ENCODE assay signal across 10 mouse cellular contexts in genomic region chr11:74652791-74653191, GRCm38 (mm10). TPM values are rescaled to one million over a fixed set of nuclear protein-coding genes. Genes with fewer than 3 reads are reported as not detected.
DNase-seq lines count a peak whose midpoint lies in the region; ATAC-seq and TF ChIP-seq lines count a peak whose summit lies in the region.
"Had no signal": no experiment of that assay in that cellular context is flagged by ENCODE, and none has a peak within 500 bp of the region (broad histone marks: within the 10 kb centered on the region; RNA-seq: fewer than 3 reads in every experiment).

No protein-coding gene starts in this region.

- no peak overlapping the region; the same call in 1 of the 2 replicates for H3K4me3 ChIP-seq in layer of hippocampus, adult 2 months
- H3K4me3 ChIP-seq in cerebellum, adult 2 months (replicated peaks; ENCODE audit: insufficient read depth, low read depth, low read length): peak overlapping the region; percentile 2
- peak overlapping the region; percentile 6 for H3K4me3 ChIP-seq in heart, postnatal 0 days (ENCODE audit: low read depth, low read length)
- no peak overlapping the region for H3K4me3 ChIP-seq in limb, embryonic 10.5 days
- H3K4me3 ChIP-seq in stomach, embryonic 16.5 days (replicated peaks; ENCODE audit: low read length): no peak overlapping the region
- H3K4me3 ChIP-seq: embryonic facial prominence, embryonic 12.5 days; limb, embryonic 12.5 days had no signal

- no peak for TF ChIP-seq EP300 in heart, postnatal 0 days (IDR thresholded peaks at IDR 0.05; ENCODE audit: low read depth)

- peaks cover 16% of the 10 kb centered on the region for H3K36me3 ChIP-seq in heart, postnatal 0 days (replicated peaks; ENCODE audit: control insufficient read depth, insufficient read depth, low read length)
- H3K36me3 ChIP-seq in limb, embryonic 10.5 days: peaks cover 27% of the 10 kb centered on the region
- H3K36me3 ChIP-seq in stomach, embryonic 16.5 days (ENCODE audit: control insufficient read depth, insufficient read depth, low read length): peaks cover 10% of the 10 kb centered on the region

- H3K27ac ChIP-seq in layer of hippocampus, adult 2 months: peak overlapping the region; percentile 77
- peak overlapping the region; percentile 68 for H3K27ac ChIP-seq in cerebellum, adult 2 months (ENCODE audit: insufficient read depth, low read length)
- peak overlapping the region; percentile 94 for H3K27ac ChIP-seq in heart, postnatal 0 days (ENCODE audit: low read depth)
- H3K27ac ChIP-seq in limb, embryonic 10.5 days: peak overlapping the region; percentile 43; the same call in 1 of the 2 replicates
- no peak overlapping the region for H3K27ac ChIP-seq in stomach, embryonic 16.5 days (ENCODE audit: low read length)
- H3K27ac ChIP-seq: limb, embryonic 12.5 days had no signal

- no peak for TF ChIP-seq CTCF in layer of hippocampus, adult 2 months (conservative IDR thresholded peaks at IDR 0.05)
- TF ChIP-seq CTCF in cerebellum, adult 2 months (IDR thresholded peaks at IDR 0.05; ENCODE audit: borderline replicate concordance, insufficient read depth, low read depth, low read length): no peak
- TF ChIP-seq CTCF in heart, postnatal 0 days (IDR thresholded peaks at IDR 0.05; ENCODE audit: low read depth): no peak

- DNase-seq in layer of hippocampus, adult 2 months (ENCODE audit: low spot score in 2 of 2): peak; percentile 22 to 38
- DNase-seq in layer of hippocampus, adult 9-11 months: no peak
- peak; percentile 56 to 67 for DNase-seq in cerebellum, adult 2 months
- no peak for DNase-seq in heart, postnatal 0 days (ENCODE audit: low spot score)
- DNase-seq in limb, embryonic 10.5 days (ENCODE audit: low spot score): no peak
- no peak for DNase-seq in embryo, embryonic 9.5 days (ENCODE audit: extremely low spot score)
- no peak for DNase-seq in B cell, adult 2 months

- peaks cover 23% of the 10 kb centered on the region for H3K4me1 ChIP-seq in cerebellum, adult 2 months (ENCODE audit: control insufficient read depth, insufficient read depth, low read length)
- H3K4me1 ChIP-seq in heart, postnatal 0 days (ENCODE audit: control insufficient read depth, insufficient read depth): peaks cover 40% of the 10 kb centered on the region
- peaks cover 52% of the 10 kb centered on the region for H3K4me1 ChIP-seq in limb, embryonic 10.5 days
- peaks cover 33% of the 10 kb centered on the region for H3K4me1 ChIP-seq in stomach, embryonic 16.5 days (ENCODE audit: control insufficient read depth, insufficient read depth, low read length)

- peak overlapping the region; percentile 42 for H3K9ac ChIP-seq in heart, postnatal 0 days (replicated peaks; ENCODE audit: low read depth, low read length)
- 0 out of 2 replicates have a peak overlapping the region, but pooled peaks have one; percentile 22 for H3K9ac ChIP-seq in stomach, embryonic 16.5 days (ENCODE audit: low read length)
- H3K9ac ChIP-seq: embryonic facial prominence, embryonic 12.5 days; limb, embryonic 12.5 days had no signal

- no peaks in the 10 kb centered on the region for H3K27me3 ChIP-seq in cerebellum, adult 2 months (ENCODE audit: control insufficient read depth, insufficient read depth, low read length)
- H3K27me3 ChIP-seq in heart, postnatal 0 days (ENCODE audit: control insufficient read depth, insufficient read depth, low read length): no peaks in the 10 kb centered on the region
- H3K27me3 ChIP-seq in limb, embryonic 10.5 days (ENCODE audit: low read depth, poor library complexity, severe bottlenecking): no peaks in the 10 kb centered on the region
- H3K27me3 ChIP-seq in stomach, embryonic 16.5 days (ENCODE audit: control insufficient read depth, insufficient read depth, low read length): no peaks in the 10 kb centered on the region
- H3K27me3 ChIP-seq: embryonic facial prominence, embryonic 12.5 days; limb, embryonic 12.5 days had no signal

- no peak for ATAC-seq in heart, postnatal 0 days (ENCODE audit: insufficient read depth, low read depth)
- ATAC-seq in stomach, embryonic 16.5 days (ENCODE audit: insufficient read depth, low FRiP score): no peak

- H3K9me3 ChIP-seq in heart, postnatal 0 days (replicated peaks; ENCODE audit: control insufficient read depth, low read length): no peaks in the 10 kb centered on the region
- H3K9me3 ChIP-seq in limb, embryonic 10.5 days (replicated peaks): no peaks in the 10 kb centered on the region
- H3K9me3 ChIP-seq in stomach, embryonic 16.5 days (replicated peaks; ENCODE audit: control insufficient read depth, low read length): no peaks in the 10 kb centered on the region; the same call in 1 of the 2 replicates
- H3K9me3 ChIP-seq: embryonic facial prominence, embryonic 12.5 days; limb, embryonic 12.5 days had no signal

- 1% methylated on average over 4 of the region's 4 CpGs for WGBS in cerebellum, adult 2 months
- WGBS in heart, postnatal 0 days: 44% methylated on average over 4 of the region's 4 CpGs
- WGBS in limb, embryonic 10.5 days: 94% methylated on average over 4 of the region's 4 CpGs
- WGBS in stomach, embryonic 16.5 days: 86% methylated on average over 4 of the region's 4 CpGs

- peak overlapping the region; percentile 96 for H3K4me2 ChIP-seq in heart, postnatal 0 days (ENCODE audit: low read depth, low read length)
- H3K4me2 ChIP-seq in stomach, embryonic 16.5 days (ENCODE audit: low read depth, low read length): no peak overlapping the region
- H3K4me2 ChIP-seq: embryonic facial prominence, embryonic 12.5 days; limb, embryonic 12.5 days had no signal

- TF ChIP-seq POLR2A in cerebellum, adult 2 months (IDR thresholded peaks at IDR 0.05; ENCODE audit: borderline replicate concordance, insufficient read depth, low read length): no peak

RNA-seq across cellular contexts. Expression of gene Cluh, which starts 3.5 kb away (rescaled TPM):
- total RNA-seq in layer of hippocampus, adult 2 months (2021): 10 to 100 TPM; 71.2 to 74.0 TPM
- 67.4 and 68.4 TPM in 2 replicates for polyA plus RNA-seq in cerebellum, adult 2 months (2012; rRNA removed)
- 241 and 291 TPM in 2 replicates for total RNA-seq in heart, postnatal 0 days (2014; rRNA removed; ENCODE audit: low replicate concordance)
- 52.7 and 61.4 TPM in 2 replicates for polyA plus RNA-seq in heart, postnatal 0 days (2015; fragmentation: Nextera tagmentation; extraction: Ambion mirVana)
- polyA plus RNA-seq in limb, embryonic 10.5 days (2016; fragmentation: Nextera tagmentation; extraction: Ambion mirVana): 32.8 and 36.6 TPM in 2 replicates
- polyA plus RNA-seq in stomach, embryonic 16.5 days (2015; fragmentation: Nextera tagmentation; extraction: Ambion mirVana): 41.3 and 42.5 TPM in 2 replicates

RNA-seq across cellular contexts. Expression of gene Ccdc92b, which starts 33.4 kb away (rescaled TPM):
- total RNA-seq in layer of hippocampus, adult 2 months (2021): 10 to 100 TPM; 21.5 to 23.9 TPM
- 21.8 and 22.7 TPM in 2 replicates for polyA plus RNA-seq in cerebellum, adult 2 months (2012; rRNA removed)
- total RNA-seq in heart, postnatal 0 days (2014; rRNA removed; ENCODE audit: low replicate concordance): 0.08 TPM in 1 of 2 replicates, not detected in the other
- polyA plus RNA-seq in heart, postnatal 0 days (2015; fragmentation: Nextera tagmentation; extraction: Ambion mirVana): 0.49 and 0.63 TPM in 2 replicates
- polyA plus RNA-seq in limb, embryonic 10.5 days (2016; fragmentation: Nextera tagmentation; extraction: Ambion mirVana): 0.24 and 0.51 TPM in 2 replicates
- 0.37 and 0.41 TPM in 2 replicates for polyA plus RNA-seq in stomach, embryonic 16.5 days (2015; fragmentation: Nextera tagmentation; extraction: Ambion mirVana)

RNA-seq across cellular contexts. Expression of gene Rap1gap2, which starts 42.1 kb away (rescaled TPM):
- total RNA-seq in layer of hippocampus, adult 2 months (2021): 100 to 1,000 TPM; 129 to 135 TPM
- 67.5 and 71.0 TPM in 2 replicates for polyA plus RNA-seq in cerebellum, adult 2 months (2012; rRNA removed)
- 16.5 and 34.4 TPM in 2 replicates for total RNA-seq in heart, postnatal 0 days (2014; rRNA removed; ENCODE audit: low replicate concordance)
- polyA plus RNA-seq in heart, postnatal 0 days (2015; fragmentation: Nextera tagmentation; extraction: Ambion mirVana): 3.8 and 5.6 TPM in 2 replicates
- polyA plus RNA-seq in limb, embryonic 10.5 days (2016; fragmentation: Nextera tagmentation; extraction: Ambion mirVana): 0.34 and 0.55 TPM in 2 replicates
- 10.9 and 11.8 TPM in 2 replicates for polyA plus RNA-seq in stomach, embryonic 16.5 days (2015; fragmentation: Nextera tagmentation; extraction: Ambion mirVana)

Comparison
In these comparisons a context has a peak if more than half of its experiments do, and no peak if none do; other contexts are left out.
1. DNase-seq: peak in layer of hippocampus, adult 2 months (2 of 2) and cerebellum, adult 2 months (2 of 2); none in layer of hippocampus, adult 9-11 months (single experiment), heart, postnatal 0 days (single experiment), limb, embryonic 10.5 days (single experiment), embryo, embryonic 9.5 days (single experiment) and B cell, adult 2 months (0 of 2).
2. H3K4me3 ChIP-seq: peak in cerebellum, adult 2 months (single experiment) and heart, postnatal 0 days (single experiment); none in layer of hippocampus, adult 2 months (single experiment), limb, embryonic 10.5 days (single experiment) and stomach, embryonic 16.5 days (single experiment).
3. RNA of gene Ccdc92b, which starts 33.4 kb away (polyA plus RNA-seq): 21.8 to 22.7 TPM in cerebellum, adult 2 months; 0.49 to 0.63 TPM in heart, postnatal 0 days, 0.24 to 0.51 TPM in limb, embryonic 10.5 days and 0.37 to 0.41 TPM in stomach, embryonic 16.5 days; every median in the first group is over 10 times any median in the second.